Comparison of ENCODE assay signal across 10 mouse cellular contexts in the genomic region with DNA sequence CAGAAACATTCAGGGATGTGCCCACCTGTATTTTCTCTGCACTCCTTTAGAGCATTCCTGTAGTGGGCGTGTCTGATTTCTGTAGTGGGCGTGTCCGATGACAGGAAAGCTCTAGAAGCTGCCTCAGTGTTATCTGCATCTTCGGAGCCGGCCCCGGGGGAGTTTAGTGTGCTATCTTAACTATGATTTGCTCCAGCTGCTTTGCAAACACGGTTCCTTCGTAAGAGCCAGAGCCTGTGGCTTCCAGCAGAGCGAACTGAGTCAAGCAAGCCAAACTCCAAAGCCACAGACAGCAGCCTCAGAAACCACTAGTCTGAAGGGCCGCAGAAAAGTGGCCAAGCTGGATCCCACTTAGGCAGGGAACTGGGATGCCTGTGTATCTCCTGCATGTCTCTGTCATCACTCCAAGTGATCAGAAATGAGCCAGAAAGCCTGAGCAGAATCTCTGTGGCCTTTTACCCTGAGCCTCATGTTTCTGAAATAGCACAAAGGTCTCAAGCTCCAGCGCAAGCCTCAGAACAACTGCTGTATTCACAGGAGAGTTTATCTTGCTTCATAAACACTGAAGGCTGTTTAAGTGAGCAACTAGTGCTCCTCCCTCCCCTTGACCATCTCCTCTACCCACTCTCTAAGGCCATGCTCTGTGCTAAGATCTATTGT. TPM values are rescaled to one million over a fixed set of nuclear protein-coding genes. Genes with fewer than 3 reads are reported as not detected.
DNase-seq lines count a peak whose midpoint lies in the region; ATAC-seq and TF ChIP-seq lines count a peak whose summit lies in the region.
"Had no signal": no experiment of that assay in that cellular context is flagged by ENCODE, and none has a peak within 500 bp of the region (broad histone marks: within the 10 kb centered on the region; RNA-seq: fewer than 3 reads in every experiment).

No protein-coding gene starts in this region.

- H3K79me2 ChIP-seq in MEL (ENCODE audit: control insufficient read depth, insufficient read depth, low read length, poor library complexity) = no peaks in the 10 kb centered on the region

- TF ChIP-seq CTCF in MEL (IDR thresholded peaks at IDR 0.05 in 2 of 3, conservative IDR thresholded peaks at IDR 0.05 in 1 of 3; ENCODE audit: control insufficient read depth in 1 of 3, insufficient read depth in 1 of 3, low read depth in 2 of 3, low read length in 3 of 3, poor library complexity in 1 of 3, severe bottlenecking in 1 of 3) = no peak

- 0 out of 2 replicates have a peak, but pooled peaks have one; percentile 58 for ATAC-seq in heart, embryonic 14.5 days (ENCODE audit: insufficient number of reproducible peaks, insufficient read depth, low FRiP score, low read depth)
- peak; percentile 68; the same call in 1 of the 2 replicates for ATAC-seq in liver, embryonic 13.5 days (ENCODE audit: low read depth)

- H3K4me3 ChIP-seq in MEL (ENCODE audit: control insufficient read depth in 1 of 2, insufficient read depth in 1 of 2, low read depth in 2 of 2, low read length in 2 of 2) = no peak overlapping the region
- no peak overlapping the region for H3K4me3 ChIP-seq in heart, embryonic 14.5 days (ENCODE audit: control insufficient read depth in 1 of 2, insufficient read depth in 1 of 2, low read depth in 1 of 2, low read length in 2 of 2)
- no peak overlapping the region for H3K4me3 ChIP-seq in liver, embryonic 13.5 days (replicated peaks)

- H3K27ac ChIP-seq in MEL (ENCODE audit: control insufficient read depth, low read depth, low read length) = no peak overlapping the region; the same call in 1 of the 2 replicates
- peak overlapping the region; percentile 29 to 83 for H3K27ac ChIP-seq in heart, embryonic 14.5 days (replicated peaks in 1 of 2; ENCODE audit: control insufficient read depth in 1 of 2, insufficient read depth in 1 of 2, low read depth in 2 of 2, low read length in 2 of 2)
- H3K27ac ChIP-seq in liver, embryonic 13.5 days = no peak overlapping the region

- no peak for TF ChIP-seq POLR2A in MEL (IDR thresholded peaks at IDR 0.05; ENCODE audit: control insufficient read depth in 1 of 2, insufficient read depth in 1 of 2, low read depth in 1 of 2, low read length in 2 of 2, poor library complexity in 1 of 2)

- TF ChIP-seq EP300 in MEL (IDR thresholded peaks at IDR 0.05; ENCODE audit: low read depth in 1 of 2, low read length in 2 of 2) = no peak; a peak in 1 of 4 replicates

- TF ChIP-seq RAD21 in MEL (IDR thresholded peaks at IDR 0.05; ENCODE audit: low read depth, low read length) = no peak

- H3K4me2 ChIP-seq in heart, embryonic 14.5 days (ENCODE audit: low read length) = 0 out of 2 replicates have a peak overlapping the region, but pooled peaks have one; percentile 19
- no peak overlapping the region for H3K4me2 ChIP-seq in liver, embryonic 13.5 days

- peak; percentile 21 for DNase-seq in adrenal gland, postnatal 14 days
- DNase-seq in adrenal gland, adult 8-10 months = no peak
- DNase-seq in MEL (ENCODE audit: low read depth, low spot score) = peak; percentile 74
- peak; percentile 29 for DNase-seq in liver, embryonic 13.5 days
- no peak for DNase-seq in layer of hippocampus, postnatal 14 days (ENCODE audit: low spot score in 2 of 2)
- no peak for DNase-seq in gastrocnemius, postnatal 25 days
- no peak for DNase-seq in right cerebral cortex, postnatal 10 days (ENCODE audit: low spot score in 2 of 2)
- DNase-seq: adrenal gland, postnatal 10 days had no signal

- peaks cover 0 to 12% of the 10 kb centered on the region in 2 experiments; a peak in 3 of 4 replicates for H3K4me1 ChIP-seq in MEL (ENCODE audit: control insufficient read depth in 1 of 2, insufficient read depth in 2 of 2, low read length in 2 of 2)
- H3K4me1 ChIP-seq in heart, embryonic 14.5 days (ENCODE audit: control insufficient read depth in 2 of 2, insufficient read depth in 2 of 2, low read length in 2 of 2) = peaks cover 9 to 28% of the 10 kb centered on the region in 2 experiments
- H3K4me1 ChIP-seq in liver, embryonic 13.5 days (replicated peaks) = peaks cover 17% of the 10 kb centered on the region

- no peaks in the 10 kb centered on the region for H3K27me3 ChIP-seq in MEL (ENCODE audit: control insufficient read depth in 1 of 2, insufficient read depth in 2 of 2, low read length in 2 of 2)
- H3K27me3 ChIP-seq in heart, embryonic 14.5 days (ENCODE audit: control insufficient read depth, insufficient read depth, low read length) = no peaks in the 10 kb centered on the region
- H3K27me3 ChIP-seq in liver, embryonic 13.5 days = no peaks in the 10 kb centered on the region

- no peak overlapping the region for H3K9ac ChIP-seq in MEL (ENCODE audit: control insufficient read depth, low read depth, low read length, poor library complexity, severe bottlenecking)
- H3K9ac ChIP-seq in heart, embryonic 14.5 days (ENCODE audit: low read length) = no peak overlapping the region
- H3K9ac ChIP-seq in liver, embryonic 13.5 days = no peak overlapping the region

- WGBS in heart, embryonic 14.5 days = 9% methylated on average over 11 of the region's 11 CpGs
- WGBS in liver, embryonic 13.5 days (ENCODE audit: insufficient replicate concordance) = 13% methylated on average over 11 of the region's 11 CpGs

- peaks cover 0 to 16% of the 10 kb centered on the region in 2 experiments; a peak in 2 of 4 replicates for H3K36me3 ChIP-seq in MEL (ENCODE audit: control insufficient read depth in 1 of 2, insufficient read depth in 2 of 2, low read length in 2 of 2)
- no peaks in the 10 kb centered on the region for H3K36me3 ChIP-seq in heart, embryonic 14.5 days (ENCODE audit: control insufficient read depth, insufficient read depth, low read length)
- H3K36me3 ChIP-seq in liver, embryonic 13.5 days = no peaks in the 10 kb centered on the region

- H3K9me3 ChIP-seq in MEL (replicated peaks; ENCODE audit: insufficient read depth, low read length) = no peaks in the 10 kb centered on the region
- no peaks in the 10 kb centered on the region for H3K9me3 ChIP-seq in heart, embryonic 14.5 days (ENCODE audit: control insufficient read depth, low read length)
- H3K9me3 ChIP-seq in liver, embryonic 13.5 days (replicated peaks) = no peaks in the 10 kb centered on the region

TF ChIP-seq in MEL, 35 proteins besides CTCF, POLR2A, EP300 and RAD21:
- TF ChIP-seq NRF1 (IDR thresholded peaks at IDR 0.05; ENCODE audit: insufficient read depth, low read depth, low read length, poor library complexity, severe bottlenecking) = no peak
- TF ChIP-seq BHLHE40 (IDR thresholded peaks at IDR 0.05; ENCODE audit: borderline replicate concordance, low read depth, low read length) = peak; percentile 32; the same call in 1 of the 2 replicates
- peak; percentile 40; the same call in 1 of the 2 replicates for TF ChIP-seq TCF12 (IDR thresholded peaks at IDR 0.05; ENCODE audit: low read depth, low read length)
- TF ChIP-seq POLR2AphosphoS2 (IDR thresholded peaks at IDR 0.05; ENCODE audit: low read length) = no peak
- peak; percentile 70; the same call in 1 of the 2 replicates for TF ChIP-seq GATA1 (IDR thresholded peaks at IDR 0.05; ENCODE audit: low read depth, low read length)
- peak; percentile 60 for TF ChIP-seq ETS1 (IDR thresholded peaks at IDR 0.05; ENCODE audit: low read depth, low read length)

RNA-seq across cellular contexts. Expression of a gene that starts 55.5 kb away (rescaled TPM):
- total RNA-seq in adrenal gland, postnatal 14 days (2021) = 129 and 137 TPM in 2 replicates
- 100 to 1,000 TPM; 136 to 169 (median 139) TPM for total RNA-seq in adrenal gland, adult 8-10 months (2022)
- total RNA-seq in MEL (2012; rRNA removed) = 1.7 and 2.6 TPM in 2 replicates
- 1 to 10 TPM in 1 of 2 experiments, not detected in 1; 7.2 TPM for polyA plus RNA-seq in MEL (2012; ENCODE audit: insufficient read depth in 1 of 2, insufficient read length in 2 of 2, low read depth in 1 of 2, low replicate concordance in 2 of 2, missing spikeins in 1 of 2)
- 52.0 and 55.0 TPM in 2 replicates for polyA plus RNA-seq in heart, embryonic 14.5 days (2014; fragmentation: Nextera tagmentation; extraction: Ambion mirVana)
- polyA plus RNA-seq in liver, embryonic 13.5 days (2015; fragmentation: Nextera tagmentation; extraction: Ambion mirVana) = 1.1 and 1.5 TPM in 2 replicates
- 10 to 100 TPM; 47.1 to 53.1 TPM for total RNA-seq in layer of hippocampus, postnatal 14 days (2021)
- 10 to 100 TPM; 34.3 to 35.9 TPM for total RNA-seq in gastrocnemius, postnatal 25 days (2021)
- total RNA-seq: granulocyte monocyte progenitor cell, adult 5-6 weeks had no signal

Comparison
In these comparisons a context has a peak if more than half of its experiments do, and no peak if none do; other contexts are left out.
1. DNase-seq: peak in adrenal gland, postnatal 14 days (single experiment), MEL (single experiment) and liver, embryonic 13.5 days (single experiment); none in adrenal gland, adult 8-10 months (single experiment), layer of hippocampus, postnatal 14 days (0 of 2), gastrocnemius, postnatal 25 days (single experiment) and right cerebral cortex, postnatal 10 days (0 of 2).
2. H3K27ac ChIP-seq: peak in heart, embryonic 14.5 days (2 of 2); none in MEL (single experiment) and liver, embryonic 13.5 days (single experiment).